Mouse (Mus musculus): ENCODE measurements at regions not wholly inside any gene's neighbourhood (a gene's known extent, or its start where the extent isn't known, plus 50 kb on each side); places are given as distances from the start of the nearest gene placed in this dataset.

GRCm38 (mm10) chr3:15000657-15001056 lies 114.6 kb downstream of the Car2 start:
- TF ChIP-seq CTCF (IDR thresholded peaks at IDR 0.05; ENCODE audit: borderline replicate concordance, extremely low read depth, insufficient read depth, insufficient read length) (no peak), POLR2A (IDR thresholded peaks at IDR 0.05; ENCODE audit: borderline replicate concordance, extremely low read depth, insufficient read depth, insufficient read length, poor library complexity, severe bottlenecking) (no peak)
